Mouse (Mus musculus) embryo, embryonic 10 days (tissue): Measurements from ENCODE around the gene Defb43.

ENCODE experiments used
- DNase-seq: peaks from one replicate; pipeline ENCODE4 v3.0.0-alpha.2; 2015; ENCODE audit warnings: low spot score

Defb43 gene

DNA sequence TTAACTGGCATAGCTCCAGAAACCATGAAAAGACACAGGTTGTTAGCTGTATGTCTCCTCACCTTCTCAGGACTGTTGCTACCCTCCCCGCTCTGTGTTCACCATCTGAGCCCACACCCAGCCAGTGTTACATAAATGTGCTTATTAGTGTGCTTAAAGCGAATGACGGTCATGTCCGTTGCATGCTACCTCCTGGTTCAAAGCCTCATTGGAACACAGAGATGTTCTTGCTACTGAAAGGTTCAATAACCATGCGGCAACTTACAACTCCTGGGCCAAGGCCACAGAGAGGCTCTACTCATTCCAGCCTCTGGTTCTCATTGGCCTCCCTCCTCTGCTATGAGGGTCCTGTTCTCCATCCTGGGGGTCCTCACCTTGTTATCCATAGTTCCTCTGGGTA, at the start of gene Defb43:
Gene Defb43 (plus strand): TSS at position 301 of the 400 bp plus-strand sequence.
- DNase-seq = no peak

- DNase-seq = peak; percentile 1
Measured at GRCm38 (mm10) chr14:62963632-62964031, 47.9 kb upstream of the Defb43 start.

- DNase-seq = peak; percentile 33
Measured at GRCm38 (mm10) chr14:62965342-62965741, 46.2 kb upstream of the Defb43 start.

DNA sequence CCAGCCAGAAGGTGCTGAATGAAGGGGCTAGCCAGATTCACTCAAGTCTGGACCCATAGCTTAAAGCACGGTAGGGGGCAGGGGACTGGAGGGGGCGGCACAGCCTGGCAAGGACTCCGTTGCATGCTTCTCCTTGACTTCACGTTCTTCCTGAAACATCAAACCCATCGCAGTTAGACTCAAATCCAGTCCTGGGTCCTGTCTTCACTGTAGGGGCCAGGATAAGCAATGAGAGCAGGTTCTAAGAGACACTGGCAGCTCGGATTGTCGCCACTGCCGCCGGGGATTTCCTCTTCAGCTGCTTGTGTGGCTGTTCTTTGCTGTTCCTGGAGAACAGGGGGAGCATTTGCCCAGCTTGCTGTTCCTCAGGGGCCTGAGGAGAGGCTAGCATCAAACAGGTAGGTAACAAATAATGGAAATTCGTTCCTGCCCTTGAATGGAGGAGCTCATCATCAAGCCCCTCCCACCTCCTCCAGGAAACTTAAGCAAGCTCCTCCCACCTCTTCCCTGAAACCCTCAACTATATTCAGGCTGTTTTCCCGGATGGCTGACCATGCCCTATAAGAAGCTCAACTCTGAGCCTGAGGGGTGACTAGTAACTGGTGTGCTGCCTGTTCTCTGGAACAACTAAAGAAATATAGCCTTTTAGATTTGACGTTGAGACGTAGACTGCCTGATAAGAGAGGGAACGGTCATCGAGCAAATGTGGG, 45.6 kb upstream of the Defb43 start:
- peak; percentile 60 for DNase-seq

DNA sequence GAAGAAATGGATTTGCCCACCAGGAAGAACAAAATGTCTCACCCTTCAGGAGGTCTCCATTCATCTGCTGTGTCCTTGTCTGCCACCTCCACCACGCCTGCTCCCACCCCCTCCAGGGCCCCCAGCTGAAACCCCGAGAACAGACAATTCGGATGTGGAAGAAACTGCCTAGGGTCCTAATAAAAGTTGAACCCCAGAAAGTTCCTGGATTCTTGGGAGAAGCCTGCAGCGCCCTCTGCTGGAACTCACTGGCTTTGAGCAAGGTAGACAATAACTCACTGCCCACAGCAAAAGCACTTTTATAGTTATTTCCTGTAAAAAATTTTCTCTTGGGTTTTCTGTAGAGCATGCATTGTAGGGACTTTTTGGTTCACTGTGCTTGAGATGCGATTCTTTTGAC, 36.5 kb upstream of the Defb43 start:
- DNase-seq = peak; percentile 80

- no peak for DNase-seq
Measured at GRCm38 (mm10) chr14:62979815-62980214, 31.8 kb upstream of the Defb43 start.

GRCm38 (mm10) chr14:62984410-62984809, 27.2 kb upstream of the Defb43 start, which contains the start of gene Defb48:
Defb48 (minus strand) TSS chr14:62984510.
- no peak for DNase-seq

DNA sequence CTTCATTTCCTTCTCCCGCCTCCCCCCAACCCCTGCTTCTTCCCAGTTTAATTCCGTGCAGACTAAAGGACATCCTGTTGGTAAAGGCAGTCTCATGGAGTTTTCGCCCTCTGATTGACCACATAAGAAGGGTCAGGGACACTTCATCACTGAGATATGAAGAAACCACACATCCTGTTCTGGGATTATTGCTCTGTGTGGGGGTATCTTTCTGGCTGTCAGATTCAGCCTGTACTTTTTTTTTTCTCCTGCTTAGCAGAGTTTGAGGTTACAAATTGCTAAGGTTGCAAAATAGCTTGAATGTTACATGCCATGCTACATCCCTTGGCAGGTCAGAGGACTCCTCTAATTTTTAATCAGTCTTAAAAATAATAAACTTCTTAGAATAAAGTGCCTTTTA, 20.3 kb upstream of the Defb43 start:
- DNase-seq = no peak

DNA sequence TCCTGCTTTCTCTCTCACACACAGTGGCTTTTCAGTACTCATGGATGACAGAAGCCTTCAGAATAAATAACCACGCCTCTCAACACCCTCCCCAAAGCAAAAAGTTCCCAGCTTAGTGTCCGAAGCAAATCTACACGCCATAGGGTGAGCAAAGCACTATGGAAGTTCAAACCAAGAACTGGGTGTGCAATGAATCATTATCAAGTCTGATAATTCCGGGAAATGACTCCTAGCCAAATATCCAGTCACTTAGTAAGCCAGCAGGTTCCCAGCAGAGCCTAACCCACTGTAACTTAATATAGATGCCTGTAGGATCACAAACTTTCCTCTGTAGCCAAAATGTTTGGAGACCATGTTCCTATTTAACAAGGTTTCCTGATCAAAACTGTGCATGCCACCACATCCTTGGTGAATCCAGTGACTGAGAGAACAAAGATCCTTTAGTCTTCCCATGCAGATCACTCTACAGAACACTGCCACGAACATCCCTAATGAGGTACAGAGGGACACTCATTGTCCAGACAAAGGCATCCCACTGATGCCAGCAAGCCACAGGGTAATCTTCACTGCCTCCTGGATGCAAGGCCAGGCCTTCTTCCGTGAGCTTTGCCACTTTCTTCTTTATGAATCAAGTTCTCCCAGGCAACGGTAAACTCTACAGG, 19.6 kb upstream of the Defb43 start:
- DNase-seq = no peak

- DNase-seq = no peak
Measured at GRCm38 (mm10) chr14:62997777-62998176, 13.8 kb upstream of the Defb43 start, which contains the start of gene Defb47. Defb47 (plus strand) TSS chr14:62998077.

GRCm38 (mm10) chr14:62998977-62999376, 12.6 kb upstream of the Defb43 start:
- no peak for DNase-seq

DNA sequence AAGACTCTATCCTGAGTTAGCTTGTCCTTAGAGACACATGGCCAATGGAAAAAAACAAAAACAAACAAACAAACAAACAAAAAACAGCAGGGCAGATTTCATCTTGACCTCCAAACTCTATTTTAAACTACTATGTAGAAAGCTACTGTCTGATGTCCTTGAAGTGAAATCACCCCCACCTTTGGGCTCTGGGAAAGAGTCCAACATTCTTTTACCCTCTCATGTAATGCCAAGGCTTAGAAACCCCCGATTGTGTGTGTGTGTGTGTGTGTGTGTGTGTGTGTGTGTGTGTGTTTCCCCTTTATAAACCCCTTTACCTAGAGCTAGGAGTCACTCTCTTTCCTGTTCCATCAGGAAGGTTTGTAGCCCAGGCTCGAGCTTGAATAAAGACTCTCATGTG, 9.0 kb upstream of the Defb43 start:
- DNase-seq = no peak

- no peak for DNase-seq
Measured at GRCm38 (mm10) chr14:63013082-63013481, 1.5 kb downstream of the Defb43 start.

- no peak for DNase-seq
Measured at GRCm38 (mm10) chr14:63014667-63015066, 3.1 kb downstream of the Defb43 start.

GRCm38 (mm10) chr14:63020524-63021156, 9.1 kb downstream of the Defb43 start:
- no peak for DNase-seq

DNA sequence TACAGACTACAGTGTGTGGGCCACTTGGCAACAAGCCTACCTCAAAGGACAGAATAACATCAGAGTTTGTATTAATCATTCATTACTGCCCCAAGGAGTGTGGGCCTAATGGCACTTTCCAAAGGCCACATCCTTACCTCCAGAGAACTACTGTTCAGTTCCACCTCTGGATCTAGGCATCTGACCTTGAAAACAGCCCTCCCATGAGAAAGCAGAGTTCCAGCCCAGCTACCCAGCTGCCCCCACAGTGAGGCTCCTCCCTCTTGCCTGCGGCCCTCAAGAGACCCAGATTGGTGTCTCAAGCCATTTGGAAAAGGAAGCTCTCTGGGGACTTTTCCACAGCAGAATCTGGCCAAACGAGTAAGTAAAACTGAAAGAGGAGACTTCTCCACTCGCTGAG, 35.1 kb downstream of the Defb43 start, which contains the start of gene Defb42:
Gene Defb42 (plus strand): TSS at position 301 of the 400 bp plus-strand sequence.
- DNase-seq = no peak

- DNase-seq = no peak
Measured at GRCm38 (mm10) chr14:63049910-63050370, 38.4 kb downstream of the Defb43 start, which contains the start of gene Defb30. Defb30 (minus strand) TSS chr14:63049960.

GRCm38 (mm10) chr14:63050769-63051168, 39.2 kb downstream of the Defb43 start:
- DNase-seq = peak; percentile 68

- DNase-seq = peak; percentile 64
Measured at GRCm38 (mm10) chr14:63054729-63055128, 43.2 kb downstream of the Defb43 start.

DNA sequence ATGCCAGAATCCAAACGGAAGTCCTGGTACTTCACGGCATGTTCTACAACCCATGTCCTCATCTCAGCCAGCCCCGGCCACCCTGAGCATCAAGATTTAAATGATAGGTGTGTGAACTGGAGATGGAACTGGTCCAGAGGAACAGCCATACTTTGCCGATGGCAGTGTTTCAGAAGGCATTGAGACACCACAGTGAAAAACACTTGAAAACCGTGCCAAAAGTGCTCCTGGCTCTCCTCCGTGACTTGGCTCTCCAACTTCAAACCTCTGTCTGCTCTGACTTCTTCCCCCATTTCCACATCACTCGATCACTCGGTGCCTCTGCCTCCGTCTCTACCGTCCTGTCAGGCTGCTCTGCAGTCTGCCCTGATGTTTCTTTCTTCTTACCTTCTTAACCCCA, 48.8 kb downstream of the Defb43 start:
- DNase-seq = no peak

DNA sequence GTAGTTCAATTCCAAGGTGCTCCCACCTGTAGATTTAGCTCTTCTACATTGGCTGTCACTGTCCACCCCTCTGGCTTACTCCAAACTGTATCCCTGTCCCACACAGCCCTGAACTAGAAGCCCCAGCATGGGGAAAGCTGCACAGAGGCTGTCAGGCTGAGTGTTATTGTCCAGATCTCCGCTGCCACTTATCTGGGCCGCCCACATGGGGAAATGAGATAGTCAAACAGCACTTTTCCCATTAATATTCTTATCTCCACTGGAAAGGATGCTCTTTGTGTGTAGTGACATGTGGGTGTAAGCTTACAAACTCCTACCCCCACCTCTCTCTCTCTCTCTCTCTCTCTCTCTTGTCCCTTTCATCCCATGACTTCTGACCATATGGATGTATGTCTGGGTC, 50.6 kb downstream of the Defb43 start:
- DNase-seq = peak; percentile 41

DNA sequence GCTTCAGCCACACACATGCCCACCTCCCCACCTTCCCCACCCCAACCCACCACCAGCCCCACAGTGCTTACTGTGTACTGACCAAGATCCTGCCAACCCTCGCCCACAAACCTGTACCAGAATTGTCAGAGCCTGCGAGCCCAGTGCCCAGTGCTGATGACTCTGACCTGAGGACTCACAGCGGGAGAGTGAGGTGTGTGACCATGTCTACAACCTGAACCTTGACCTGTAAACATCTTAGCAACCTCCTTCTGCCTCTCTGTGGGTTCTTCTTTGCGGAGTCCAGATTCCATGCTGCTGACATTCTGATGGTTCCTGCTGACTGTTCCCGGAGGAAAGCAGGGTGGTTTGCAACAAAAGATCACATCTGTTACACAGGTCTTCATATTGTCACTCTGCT, 53.8 kb downstream of the Defb43 start:
- no peak for DNase-seq
